Mouse (Mus musculus) brain, embryonic 18.5 days (tissue): Measurements from ENCODE around the gene Cd19.
"Not testable (repeated sequence)": the region's sequence is repeated elsewhere in the genome, so short reads cannot be mapped to it uniquely, and the experiment has no call there.

Experiments
- DNase-seq: peaks from one replicate; pipeline ENCODE4 v3.0.0-alpha.2; 2012; ENCODE audit warnings: low read depth, low spot score

Gene Cd19

DNA sequence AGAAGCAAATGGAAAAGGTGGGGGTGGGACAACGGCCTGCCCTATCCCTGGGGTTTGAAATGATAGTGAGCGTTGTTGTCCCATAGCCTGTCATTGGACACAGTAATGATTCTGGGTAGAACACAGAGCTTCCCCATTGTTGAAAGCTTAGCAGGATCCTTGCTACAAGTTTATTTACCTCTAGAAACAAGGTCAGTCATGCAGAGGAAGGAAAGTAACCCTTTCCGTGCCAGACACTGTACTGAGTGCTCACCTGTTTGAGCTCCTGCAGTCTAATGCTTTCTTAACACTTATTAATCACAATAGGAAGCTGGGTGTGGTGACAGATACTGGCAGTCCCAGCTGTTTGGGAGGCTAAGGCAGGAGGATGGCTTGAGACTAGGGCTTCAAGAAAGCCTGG lies 21.1 kb upstream of the Cd19 start:
- DNase-seq = no peak

DNA sequence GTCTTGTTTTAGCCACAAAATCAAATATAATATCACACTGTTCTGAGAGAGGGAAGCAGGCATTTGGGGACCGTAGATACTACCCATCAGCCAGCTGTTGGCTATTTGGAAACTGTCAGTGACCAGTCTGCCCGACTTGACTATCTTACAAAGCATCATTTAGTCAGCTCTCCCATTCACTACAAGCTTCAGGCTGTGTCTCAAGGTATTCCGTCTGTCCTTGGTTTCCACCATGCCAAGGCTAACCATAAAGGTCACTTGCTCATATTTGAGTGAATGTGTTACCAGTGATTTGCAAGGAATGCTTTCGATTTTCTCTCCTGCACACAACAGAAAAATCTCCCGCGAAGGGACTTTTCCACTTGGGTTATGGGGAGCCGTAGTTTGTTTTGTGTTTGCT lies 20.0 kb upstream of the Cd19 start:
- no peak for DNase-seq

DNA sequence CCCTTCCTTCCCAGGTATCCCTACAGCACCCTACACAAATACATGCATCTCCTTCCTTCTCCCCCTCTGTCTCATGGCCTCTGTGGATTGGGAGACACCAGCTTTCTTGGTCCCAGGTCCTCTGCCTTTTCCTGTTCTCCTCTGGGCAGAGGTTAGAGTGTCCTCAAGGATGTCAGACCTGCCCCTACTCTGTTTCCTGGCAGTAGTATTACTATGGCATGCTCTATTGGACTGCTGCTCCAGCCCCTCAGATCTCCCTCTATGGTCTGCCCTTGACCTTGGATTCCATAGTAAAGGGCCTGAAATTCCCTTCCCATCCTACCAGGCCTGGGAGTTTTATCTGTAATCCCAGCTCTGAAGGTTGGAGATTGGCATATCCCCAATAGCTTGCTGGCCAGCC lies 15.5 kb upstream of the Cd19 start:
- DNase-seq = no peak

DNA sequence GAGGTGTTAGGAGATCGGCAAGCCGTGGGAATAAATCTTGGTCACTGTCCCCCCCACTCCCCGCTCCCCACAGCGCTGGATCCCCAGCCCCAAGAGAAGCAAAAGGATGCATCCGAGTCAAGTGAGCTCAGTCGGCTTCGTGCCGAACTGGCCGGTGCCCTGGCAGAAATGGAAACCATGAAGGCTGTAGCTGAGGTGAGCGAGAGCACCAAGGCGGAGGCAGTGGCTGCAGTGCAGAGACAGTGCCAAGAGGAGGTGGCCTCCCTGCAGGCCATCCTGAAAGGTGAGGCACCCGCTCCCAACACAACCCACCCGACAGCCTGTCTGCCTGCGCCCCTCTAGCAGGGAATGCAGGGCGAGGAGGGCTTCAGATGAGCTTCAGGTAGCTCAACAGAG lies 14.8 kb upstream of the Cd19 start:
- no peak for DNase-seq

DNA sequence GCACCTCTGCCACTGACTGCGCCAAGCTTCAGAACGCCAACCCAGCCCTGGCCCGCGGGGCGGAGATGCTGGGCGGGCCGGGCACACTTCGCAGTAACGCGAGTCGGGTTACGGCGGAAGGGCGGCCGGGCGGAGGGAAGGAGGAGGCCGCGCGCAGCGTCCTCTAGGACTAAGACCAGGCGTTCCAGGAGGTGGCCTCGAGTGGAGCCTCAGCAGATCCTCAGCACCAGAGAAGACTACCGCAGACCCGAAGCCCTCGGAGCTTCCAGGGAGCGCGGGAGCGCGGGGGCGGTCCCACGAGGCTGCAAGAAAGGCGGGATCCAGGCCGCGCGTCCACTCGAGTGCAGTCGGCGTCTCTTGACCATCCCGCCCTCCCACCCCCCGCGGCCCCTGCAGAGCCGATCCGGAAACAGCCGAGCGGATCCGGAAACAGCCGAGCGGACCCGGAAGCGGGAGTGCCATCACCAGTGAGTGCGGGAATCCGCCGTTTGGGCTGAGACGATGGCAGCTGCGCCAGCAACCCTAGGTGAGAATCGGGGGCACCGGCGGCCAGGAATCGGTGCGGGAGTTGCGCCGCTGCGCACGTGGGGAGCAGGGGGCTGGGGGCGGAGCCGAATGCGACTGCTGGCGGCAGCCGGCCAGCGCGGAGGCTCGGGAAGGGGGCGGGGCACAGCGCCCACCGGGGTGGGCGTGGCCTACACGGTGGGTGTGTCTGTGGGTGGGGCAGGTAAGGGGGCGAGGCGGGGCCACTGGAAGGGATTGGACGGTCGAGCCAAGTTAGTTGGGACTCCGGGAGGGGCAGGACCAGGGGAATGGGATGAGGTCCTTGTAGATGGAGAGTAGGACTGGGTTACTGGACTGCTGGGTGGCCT lies 14.2 kb upstream of the Cd19 start, which contains the start of gene Rabep2:
Rabep2 (plus strand) TSS at position 129 of the 872 bp plus-strand sequence.
- peak; percentile 77 for DNase-seq

DNA sequence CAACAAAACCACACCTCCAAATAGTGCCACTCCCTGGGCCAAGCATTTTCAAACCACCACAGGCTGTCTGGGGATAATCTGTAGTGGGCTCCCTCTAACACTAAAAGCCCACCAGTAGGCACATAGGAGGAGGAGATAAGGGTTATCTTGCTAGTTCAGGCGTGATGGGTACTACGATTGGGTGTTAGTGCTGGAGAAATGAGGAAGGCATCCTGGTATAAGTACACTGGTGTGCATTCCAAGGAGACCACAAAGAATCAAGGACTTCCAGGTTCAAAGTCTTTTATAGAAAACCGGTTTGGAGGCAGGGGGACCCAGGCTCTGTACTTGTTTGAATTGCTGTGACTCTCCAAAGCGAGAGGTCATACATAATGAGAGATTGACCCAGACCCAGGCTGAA lies 13.5 kb upstream of the Cd19 start:
- no peak for DNase-seq

DNA sequence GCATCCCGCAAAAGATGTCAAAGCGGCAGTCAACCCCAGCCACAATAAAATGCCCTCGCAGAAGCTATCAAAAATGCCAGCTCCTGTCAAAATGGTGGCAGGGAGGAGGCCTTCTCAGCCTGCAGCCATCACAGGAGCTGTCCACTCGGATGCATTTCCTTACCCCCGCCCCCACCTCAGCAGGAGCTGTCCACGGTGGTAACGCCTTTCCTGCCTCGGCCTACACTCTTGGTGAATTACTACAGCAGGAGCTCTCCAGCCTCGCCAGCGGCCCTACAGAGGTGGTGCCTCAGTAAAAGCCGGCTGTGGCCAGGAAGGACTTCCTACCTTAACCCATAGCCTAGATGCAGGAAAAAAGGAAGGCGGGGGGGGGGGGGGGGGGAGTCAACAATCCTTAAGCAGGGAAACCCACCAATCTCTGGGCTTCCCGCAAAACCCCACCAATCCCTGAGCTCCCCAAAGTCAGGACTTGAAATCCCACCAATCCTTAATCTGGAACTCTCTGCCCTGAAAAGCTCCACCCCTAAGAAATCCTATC lies 12.7 kb upstream of the Cd19 start:
- no peak for DNase-seq

DNA sequence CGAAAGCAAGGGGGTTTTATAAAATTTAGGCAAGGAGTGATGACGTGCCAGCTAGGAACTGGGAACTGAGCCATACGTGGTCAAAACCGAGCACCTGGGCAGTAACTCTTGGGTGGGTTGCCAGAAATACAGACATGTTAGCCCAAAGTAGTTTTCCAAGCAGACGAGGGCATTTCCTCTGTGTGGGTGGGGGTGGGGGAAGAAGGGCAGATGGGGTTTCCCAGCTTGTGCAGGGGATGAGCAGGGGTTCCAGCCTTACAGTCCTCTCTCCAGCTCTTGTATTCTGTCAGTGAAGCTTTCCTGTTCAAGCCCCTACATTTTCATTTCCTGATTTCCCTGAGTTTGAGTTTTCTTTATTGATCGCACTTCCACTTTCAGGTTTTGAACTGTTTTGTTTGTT lies 9.5 kb upstream of the Cd19 start:
- no peak for DNase-seq

DNA sequence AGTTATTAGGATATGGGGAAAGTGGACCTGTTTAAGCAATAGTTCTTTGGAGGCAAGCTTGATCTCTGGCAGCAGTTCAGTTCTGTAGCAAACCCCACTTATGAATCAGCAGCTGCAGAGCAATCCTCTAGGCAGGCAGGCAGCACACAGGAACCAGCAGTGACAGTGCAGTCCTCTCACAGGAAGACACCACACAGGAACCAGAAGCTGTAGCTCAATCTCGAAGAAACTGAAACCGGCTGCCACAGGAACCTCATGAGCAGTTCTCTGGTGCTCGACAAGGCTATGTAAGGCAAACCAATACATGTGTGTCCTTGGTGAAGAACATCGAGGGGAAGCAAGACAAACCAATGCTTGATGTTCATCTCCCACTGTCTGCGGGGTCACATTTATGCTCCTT lies 7.1 kb upstream of the Cd19 start:
- no peak for DNase-seq

DNA sequence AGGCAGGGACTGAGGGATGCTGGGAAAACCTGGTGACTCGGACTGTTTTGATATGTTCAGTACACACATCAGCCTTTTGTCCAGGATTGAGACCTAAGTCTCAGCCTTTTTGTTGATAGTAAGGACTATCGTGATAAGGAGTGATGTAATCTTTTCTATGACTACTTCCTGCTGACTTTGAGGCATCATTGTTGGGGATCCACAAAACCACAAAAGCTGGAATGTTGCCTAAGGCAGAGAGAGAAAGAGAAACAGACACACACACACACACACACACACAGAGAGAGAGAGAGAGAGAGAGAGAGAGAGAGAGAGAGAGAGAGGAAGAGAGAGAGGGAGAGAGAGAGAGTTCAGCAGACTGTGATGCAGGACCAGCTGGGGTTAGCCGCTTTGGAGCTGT lies 3.8 kb upstream of the Cd19 start:
- no peak for DNase-seq

DNA sequence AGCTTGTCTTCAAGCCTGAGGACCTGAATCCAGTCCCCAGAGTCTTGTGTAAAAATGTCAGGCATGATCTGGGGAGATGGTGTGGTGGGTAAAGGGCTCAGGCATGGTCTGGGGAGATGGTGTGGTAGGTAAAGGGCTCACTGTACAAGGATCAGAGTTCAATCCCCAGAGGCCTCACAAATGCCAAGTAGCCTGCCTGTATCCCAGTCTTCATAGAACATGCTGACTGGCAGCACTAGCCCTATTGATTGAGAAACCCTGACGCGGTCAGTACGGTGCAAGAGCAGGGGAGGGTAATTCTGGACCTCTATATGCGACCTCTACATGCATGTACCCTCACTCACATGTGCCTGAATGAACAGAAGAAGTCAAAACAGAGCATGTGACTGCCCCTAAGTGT lies 2.9 kb upstream of the Cd19 start:
- no peak for DNase-seq

DNA sequence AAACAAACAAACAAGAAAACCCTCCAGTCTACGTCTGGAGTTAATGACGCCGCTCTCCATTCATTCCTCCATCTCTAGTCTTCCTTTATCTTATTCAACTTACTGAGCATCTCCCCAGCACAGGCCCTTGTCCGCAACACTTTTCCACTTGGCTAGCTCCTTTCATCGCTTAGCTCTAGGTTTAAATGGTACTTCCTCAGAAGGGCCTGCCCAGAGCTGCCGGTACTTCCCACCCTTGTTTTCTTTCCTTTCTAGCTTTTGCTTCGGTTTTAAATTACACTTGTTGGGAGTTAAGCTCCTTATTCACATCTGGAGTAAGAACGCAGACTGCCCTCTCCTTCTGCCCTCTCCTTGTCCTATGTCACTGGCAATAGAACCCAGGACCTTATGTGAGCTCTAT lies 2.4 kb upstream of the Cd19 start:
- no peak for DNase-seq

DNA sequence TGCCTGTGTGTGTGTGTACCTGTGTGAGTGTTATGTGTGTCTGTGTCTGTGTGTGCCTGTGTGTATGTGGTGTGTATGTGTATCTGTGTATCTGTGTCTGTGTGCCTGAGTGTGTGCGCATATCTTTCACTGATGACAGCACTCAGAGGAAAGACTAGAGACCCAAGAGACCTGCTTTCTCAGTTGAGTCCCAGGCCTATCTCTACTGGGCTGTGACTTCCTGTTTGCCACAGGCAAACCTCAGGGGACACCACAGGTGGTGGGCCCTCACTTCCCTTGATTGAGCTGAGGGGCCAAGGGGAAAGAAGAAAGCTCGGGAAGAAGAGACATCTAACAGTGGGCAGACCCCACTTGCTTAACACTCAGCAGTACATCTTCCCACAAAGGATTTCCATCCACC lies 1.9 kb upstream of the Cd19 start:
- no peak for DNase-seq

DNA sequence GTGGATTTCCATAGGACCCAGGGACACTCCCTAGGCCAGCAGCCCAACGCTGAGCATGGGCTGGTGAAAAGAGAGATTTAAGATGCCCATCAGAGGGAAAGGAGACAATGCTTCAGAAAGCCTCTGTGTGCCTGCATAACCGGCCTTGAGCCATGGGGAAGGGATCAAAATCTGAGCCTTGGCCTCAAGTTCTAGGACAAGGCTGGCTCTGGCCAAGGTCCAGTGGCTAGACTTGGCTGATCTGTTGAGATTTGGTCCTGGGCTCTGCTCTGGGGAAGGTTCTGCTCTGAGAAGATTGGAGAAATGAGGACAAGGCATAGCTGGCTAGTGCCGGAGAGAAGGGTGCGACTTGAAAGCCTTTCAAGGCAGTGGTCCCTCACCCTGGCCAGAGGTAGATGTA lies 3.6 kb downstream of the Cd19 start:
- DNase-seq = no peak

DNA sequence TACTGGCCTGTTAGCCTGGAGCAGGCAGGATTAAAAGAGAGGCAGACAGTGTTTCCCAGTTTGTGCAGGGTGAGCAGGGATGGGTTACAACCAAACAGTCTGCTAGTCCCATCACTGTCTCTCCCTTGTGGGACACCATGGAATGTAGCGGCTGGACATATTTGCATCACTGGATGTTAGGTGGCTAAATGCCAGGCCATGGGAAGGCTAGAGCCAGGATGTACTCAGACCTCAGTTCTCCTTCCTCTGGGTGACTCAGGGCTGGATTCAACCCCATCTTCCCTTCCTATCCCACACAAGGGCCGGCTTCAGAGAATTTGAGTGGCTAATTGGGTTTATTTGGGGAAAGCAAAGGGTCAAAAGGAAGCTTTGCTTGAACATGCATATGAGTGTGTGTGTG lies 6.0 kb downstream of the Cd19 start:
- no peak for DNase-seq

DNA sequence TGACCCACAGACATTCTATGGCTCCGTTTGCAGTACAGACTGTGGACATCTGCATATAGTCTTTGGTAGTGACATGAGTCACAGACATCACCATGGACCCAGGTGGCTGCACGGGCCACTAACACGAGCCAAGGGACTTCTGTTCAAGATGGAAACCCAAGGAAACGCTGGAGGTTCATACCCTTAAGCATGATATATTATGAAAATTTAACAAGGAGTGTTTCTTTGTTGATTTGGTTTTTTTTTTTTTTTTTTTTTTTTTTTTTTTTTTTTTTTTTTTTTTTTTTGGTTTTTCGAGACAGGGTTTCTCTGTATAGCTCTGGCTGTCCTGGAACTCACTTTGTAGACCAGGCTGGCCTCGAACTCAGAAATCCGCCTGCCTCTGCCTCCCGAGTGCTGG lies 12.2 kb downstream of the Cd19 start:
- not testable (repeated sequence) for DNase-seq

DNA sequence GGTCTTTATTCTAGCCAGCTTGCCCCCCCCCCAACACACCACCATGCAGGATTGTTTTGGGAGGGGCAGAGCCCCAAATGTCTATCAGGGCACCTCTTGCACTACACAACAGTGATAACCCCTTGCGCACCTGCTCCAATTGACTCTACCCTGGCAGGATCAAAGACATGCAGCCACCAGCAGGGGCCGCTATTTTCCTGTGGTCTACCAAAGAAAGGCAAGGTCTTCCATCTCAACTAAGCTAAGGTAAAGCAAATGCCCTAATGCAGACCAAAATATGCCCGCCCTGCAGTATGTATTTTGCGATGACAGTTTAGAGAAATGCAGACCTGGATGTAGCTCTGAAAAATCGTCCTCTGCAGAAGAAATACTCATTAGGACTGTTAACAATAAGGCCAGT lies 15.1 kb downstream of the Cd19 start:
- no peak for DNase-seq

DNA sequence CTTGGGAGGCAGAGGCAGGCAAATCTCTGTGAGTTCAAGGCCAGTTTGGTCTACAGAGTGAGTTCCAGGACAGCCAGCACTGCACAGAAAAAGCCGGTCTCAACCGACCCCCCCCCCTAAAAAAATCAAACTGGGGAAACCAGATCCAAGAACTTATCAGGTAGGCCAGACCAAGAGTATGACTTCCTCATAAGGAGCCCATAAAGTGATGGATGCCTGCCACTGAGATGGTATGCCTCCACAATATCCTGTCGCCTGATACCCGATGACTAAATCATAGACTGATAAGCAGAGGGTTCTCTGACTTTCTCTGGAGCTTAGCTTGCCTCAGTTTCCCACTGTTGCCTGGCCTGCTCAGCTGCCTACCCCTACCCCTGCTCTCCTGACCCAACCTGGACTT lies 16.9 kb downstream of the Cd19 start:
- no peak for DNase-seq

DNA sequence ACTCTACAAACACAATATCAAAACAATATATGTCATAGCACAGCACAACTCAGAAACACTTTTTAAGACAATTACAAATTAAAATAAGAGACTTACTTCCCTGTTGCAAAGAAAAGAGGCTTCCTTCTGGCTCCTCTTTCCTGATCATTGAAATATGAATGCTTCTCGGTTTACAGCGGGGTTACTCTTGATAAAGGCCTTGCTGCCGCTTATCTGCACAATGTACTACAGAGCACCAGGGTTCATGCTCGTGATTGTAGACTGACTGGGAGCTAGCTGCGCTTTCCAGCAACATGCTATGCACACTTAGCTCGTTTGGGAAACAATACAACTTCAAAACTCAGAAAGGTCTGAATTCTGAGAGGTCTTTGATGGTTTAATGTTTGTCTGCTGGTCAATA lies 17.5 kb downstream of the Cd19 start:
- no peak for DNase-seq

DNA sequence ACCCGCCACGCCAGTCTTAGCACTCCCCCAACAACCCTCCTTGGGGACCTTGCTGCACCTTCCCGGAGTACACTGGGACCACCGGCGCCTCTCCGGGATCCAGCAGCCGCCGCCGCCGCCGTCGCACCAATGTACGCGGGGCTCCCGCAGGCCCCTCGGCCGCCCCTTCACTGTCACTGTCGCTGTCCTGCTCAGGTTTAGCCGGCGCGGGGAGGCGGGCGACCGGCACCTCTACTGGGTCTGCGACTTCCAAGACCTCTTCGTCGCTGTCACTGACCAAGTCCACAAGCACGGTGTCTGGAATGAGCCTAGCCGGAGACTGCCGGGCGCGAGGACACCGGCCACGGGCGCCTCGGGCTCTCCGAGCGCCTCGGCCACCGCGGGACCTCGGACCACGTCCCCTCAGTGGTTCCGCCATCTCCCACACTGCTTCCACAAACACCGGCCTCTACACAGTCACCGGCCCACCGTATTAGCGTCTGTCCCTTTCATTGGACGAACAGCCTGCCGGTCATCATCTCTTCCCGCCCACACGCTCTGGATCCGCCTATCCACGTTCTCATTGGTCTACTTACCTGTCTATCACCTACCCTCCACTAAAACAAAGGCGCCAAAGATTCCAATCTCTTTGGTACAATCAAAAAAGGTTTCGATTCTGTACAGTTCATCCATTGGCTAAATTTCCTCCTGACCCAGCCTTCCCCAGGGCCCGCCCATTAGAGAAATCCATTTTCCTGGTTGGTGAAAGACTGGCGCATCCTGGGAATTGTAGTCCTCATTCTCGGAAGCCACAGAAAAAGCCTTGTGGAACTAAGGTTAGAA lies 18.2 kb downstream of the Cd19 start, which contains the start of gene Nfatc2ip:
Nfatc2ip (minus strand) TSS at position 440 of the 822 bp plus-strand sequence.
- peak; percentile 97 for DNase-seq

DNA sequence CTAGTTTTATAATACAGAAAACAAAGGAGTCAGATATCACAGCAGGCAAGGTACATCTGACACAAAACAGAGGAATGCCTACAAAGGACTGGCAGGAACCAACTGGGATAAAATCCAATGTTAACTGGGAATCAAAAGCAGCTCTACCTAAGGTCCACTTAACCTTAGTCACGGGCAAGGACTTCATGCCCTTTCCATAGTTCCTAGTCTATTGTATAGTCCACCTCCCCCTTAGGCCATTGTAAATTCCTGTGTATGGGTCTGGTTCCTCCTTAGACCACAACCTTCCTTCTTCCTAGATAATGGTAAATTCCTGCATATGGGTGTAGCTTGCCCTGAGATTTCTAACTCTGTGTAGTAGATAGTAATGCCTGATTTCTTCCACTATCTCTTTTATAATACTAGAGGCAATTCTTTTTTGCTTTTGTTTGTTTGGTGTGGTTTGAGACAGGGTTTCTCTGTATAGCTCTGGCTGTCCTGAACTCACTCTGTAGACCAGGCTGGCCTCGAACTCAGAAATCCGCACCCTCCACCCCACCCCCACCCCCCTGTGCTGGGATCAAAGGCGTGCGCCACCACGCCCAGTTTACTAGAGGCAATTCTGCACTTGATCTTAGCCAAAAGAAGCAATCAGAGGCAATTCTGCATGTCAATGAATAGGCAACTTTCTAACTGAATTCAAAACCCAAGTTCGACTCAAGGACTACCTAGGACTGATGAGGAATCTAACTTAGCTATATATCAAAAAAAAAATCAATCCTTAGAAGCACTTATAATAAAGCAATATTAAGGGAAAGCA lies 22.4 kb downstream of the Cd19 start:
- DNase-seq = not testable (repeated sequence)

DNA sequence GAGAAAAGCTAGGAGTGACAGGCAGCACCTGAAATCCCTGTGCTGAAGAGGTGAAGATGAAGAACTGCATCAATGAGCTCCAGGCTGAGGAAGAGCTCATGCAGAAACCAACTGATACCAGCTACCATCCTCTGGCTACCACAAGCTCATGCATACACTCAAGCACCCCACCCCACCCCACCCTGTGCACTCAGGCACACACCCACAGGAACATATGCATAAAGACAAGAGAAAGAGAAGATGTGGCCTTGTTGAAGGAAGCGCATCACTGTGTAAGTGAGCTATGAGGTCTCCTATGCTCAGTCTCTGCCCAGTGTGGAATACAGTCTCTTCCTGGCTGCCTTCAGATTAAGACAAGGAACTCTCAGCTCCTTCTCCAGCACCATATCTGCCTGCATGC lies 26.5 kb downstream of the Cd19 start:
- no peak for DNase-seq
